Mouse (Mus musculus) cerebellum, adult 9-11 months (tissue): Measurements from ENCODE around the gene Tmem87a.
A peak's percentile ranks its signal among the peaks of the same experiment; 100 is the strongest.

Source experiments
- DNase-seq: peaks from one replicate; pipeline ENCODE4 v3.0.0; 2022

Tmem87a gene

GRCm38 (mm10) chr2:120403986-120404822, at the start of gene Tmem87a:
TSS of gene Tmem87a (minus strand) at chr2:120404113.
- DNase-seq, result peak; percentile 97

DNA sequence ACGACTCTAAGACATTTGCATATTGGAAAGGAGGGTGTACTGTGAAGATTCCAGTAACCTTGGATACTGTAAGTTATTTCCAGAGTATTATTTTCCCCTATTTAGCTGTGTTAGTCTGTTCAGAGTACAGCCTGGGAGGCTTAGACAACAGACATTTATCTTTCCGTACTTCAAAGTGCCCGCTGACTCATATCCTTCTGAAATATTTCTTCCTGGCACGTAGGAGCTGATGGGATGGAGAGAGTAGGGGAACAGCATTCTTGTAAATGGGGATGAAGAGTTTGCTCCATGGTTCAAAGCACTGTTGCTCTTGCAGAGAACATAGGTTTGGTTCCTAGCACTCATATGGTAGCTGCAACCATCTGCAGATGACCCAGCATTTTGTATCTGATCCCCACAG, 48.7 kb upstream of the Tmem87a start:
- DNase-seq, result no peak

DNA sequence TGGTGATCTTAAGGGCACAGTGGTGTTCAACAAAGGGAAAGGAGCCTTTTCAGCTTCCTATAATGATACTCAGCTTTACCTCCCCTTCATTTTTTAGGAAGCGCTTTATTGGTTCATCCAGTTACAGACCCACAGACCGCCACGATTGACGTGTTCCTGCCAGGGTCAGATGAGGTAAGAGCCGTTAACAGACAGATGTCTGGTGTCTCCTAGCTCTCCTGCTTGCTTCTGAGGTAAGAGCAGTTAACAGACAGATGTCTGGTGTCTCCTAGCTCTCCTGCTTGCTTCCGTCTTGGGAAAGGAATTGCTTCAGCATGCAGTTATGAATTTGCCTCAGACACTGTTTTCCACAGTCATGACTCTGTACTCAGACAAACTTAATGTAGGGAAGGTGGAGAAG, 46.8 kb upstream of the Tmem87a start:
- no peak for DNase-seq

- no peak for DNase-seq
Measured at GRCm38 (mm10) chr2:120447306-120447705, 43.4 kb upstream of the Tmem87a start.

- no peak for DNase-seq
Measured at GRCm38 (mm10) chr2:120446373-120446772, 42.5 kb upstream of the Tmem87a start.

- DNase-seq, result no peak
Measured at GRCm38 (mm10) chr2:120444486-120444885, 40.6 kb upstream of the Tmem87a start.

GRCm38 (mm10) chr2:120424386-120424785, 20.5 kb upstream of the Tmem87a start:
- DNase-seq, result no peak

GRCm38 (mm10) chr2:120414738-120415414, 11.0 kb upstream of the Tmem87a start:
- peak; percentile 74 for DNase-seq

- DNase-seq, result no peak
Measured at GRCm38 (mm10) chr2:120414113-120414512, 10.2 kb upstream of the Tmem87a start.

- no peak for DNase-seq
Measured at GRCm38 (mm10) chr2:120411096-120411628, 7.2 kb upstream of the Tmem87a start.

DNA sequence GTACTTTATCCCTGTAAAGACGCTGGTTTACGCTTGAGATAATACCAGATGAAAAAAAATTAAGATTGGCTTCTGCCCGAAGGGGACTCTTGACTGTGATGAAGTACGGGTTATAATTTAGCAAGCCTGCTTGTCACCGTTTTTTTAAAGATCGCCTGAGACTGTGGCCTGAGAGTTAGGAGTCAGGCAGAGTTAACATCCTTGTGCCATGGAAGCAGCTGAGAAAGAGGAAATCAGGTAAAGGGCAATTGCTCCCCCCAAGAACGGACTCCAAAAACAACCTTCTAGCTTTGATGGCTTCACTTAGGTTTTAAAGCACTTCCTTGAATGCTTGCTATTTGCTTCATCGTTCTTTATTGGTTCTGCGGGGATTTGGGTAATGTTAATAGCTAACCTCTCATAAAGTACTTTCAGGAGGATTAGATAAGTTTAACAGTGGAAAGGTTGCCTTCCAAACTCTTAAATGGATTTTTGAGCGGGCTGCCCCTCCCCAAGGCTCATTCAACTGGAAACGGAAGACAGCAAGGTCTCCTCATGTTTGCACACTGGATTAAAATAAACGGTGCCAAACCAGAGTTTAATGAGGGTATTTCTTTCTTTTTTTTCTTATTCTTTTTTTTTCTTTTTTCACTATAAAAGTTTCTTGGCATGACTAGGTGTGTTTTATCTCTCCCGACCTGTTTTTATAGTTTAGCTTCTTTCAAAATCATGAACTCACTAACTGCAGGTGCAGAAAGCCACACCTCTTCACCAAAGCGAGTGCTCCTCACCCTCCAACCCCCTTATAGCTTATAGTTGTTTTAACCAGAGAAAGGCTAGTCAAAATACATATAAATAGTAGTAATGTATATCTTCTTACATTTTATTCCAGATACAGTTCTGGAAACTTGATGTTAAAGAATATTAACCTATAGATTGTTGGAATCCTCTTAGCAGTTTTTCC, 1.2 kb upstream of the Tmem87a start:
- DNase-seq, result peak; percentile 26

DNA sequence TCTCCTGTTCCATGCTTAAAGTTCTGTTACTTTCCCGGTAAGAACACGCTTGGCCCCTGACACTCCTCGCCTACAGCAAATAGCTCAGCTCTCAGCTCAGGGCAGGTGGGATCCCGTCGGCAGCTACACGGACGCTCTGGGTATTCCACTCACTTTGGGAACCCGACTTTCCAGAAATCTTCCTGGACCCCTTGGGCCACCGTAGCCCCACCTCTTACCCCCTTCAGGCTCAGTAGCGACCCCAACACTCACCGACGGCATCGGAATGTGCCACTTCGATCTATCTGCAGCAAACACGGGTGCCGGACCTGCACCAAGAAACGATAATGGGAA, 294 bp downstream of the Tmem87a start, which contains the start of gene Ganc:
Ganc (plus strand) TSS at position 244 of the 333 bp plus-strand sequence.
- no peak for DNase-seq

DNA sequence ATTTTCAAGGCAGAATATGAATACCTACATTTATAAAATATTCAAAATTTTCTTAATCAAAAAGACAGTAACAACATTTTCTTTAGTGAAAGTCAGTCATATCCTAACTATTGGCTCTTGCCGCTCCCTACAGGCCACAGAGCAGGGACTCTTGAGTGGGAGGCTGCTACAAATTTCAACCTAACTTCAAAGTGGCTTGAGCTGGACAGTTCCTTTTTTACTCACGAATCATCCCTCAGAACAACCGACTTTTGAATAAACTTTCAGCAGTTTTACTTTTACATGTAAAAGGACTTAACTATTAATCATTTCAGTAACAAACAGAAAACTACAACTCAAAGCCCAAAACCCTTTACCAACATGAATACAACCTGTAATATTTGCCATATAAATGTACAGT, 1.1 kb downstream of the Tmem87a start:
- DNase-seq, result no peak

DNA sequence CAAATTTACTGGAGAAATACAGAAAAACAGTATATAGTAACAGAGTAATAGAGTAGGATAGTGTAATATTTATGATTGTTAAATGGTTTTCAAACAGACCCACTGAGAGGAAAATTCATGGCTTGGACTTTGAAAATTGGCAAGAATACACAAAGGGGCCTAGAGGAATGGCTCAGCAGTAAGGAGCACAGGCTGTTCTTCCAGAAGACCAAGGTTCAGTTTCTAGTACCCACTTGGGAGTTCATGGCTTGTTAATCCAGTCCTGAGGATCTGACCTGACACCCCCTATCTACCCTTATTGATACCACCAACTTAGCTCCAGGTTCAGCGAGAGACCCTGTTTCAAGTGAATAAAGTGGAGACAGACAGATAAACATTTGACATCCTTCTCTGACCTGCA, 6.0 kb downstream of the Tmem87a start:
- DNase-seq, result no peak

DNA sequence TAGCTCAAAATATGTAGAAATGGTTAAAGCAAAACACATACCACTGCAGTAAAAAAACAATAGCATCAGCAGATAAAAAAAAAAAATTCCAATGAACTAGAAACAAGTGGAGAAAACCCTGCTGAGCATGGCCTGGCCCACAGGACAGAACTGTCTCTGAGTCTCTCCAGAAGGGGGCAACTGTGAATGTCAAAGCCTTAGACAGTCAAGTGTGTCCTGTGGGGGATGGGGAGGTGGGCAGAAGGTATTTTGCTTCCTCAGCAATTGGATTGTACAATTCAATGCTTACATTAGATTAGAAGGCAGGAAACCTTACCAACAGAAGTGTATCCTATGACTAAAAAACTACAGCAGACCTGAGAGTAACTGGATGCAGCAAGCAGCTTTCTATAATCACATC, 11.5 kb downstream of the Tmem87a start:
- no peak for DNase-seq

DNA sequence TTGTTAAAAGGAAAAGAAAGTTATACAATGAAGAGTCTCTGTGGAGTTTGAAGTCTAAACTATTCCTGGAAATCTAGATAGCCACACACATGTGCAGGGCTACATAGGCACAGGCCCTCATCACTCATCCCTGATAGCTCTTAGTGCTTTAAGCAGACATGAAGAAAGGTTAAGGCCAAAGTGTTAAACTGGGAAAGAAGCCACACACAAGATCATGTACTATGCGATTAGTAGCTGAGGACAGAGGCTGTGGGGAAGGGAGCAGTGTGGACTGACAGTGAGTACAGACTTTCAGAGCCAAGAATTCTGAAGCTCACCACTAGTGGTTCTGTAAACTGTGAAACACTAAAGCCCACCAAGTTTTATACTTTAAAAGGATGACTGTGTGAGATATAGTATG, 13.0 kb downstream of the Tmem87a start:
- no peak for DNase-seq

- no peak for DNase-seq
Measured at GRCm38 (mm10) chr2:120389376-120389775, 14.5 kb downstream of the Tmem87a start.

DNA sequence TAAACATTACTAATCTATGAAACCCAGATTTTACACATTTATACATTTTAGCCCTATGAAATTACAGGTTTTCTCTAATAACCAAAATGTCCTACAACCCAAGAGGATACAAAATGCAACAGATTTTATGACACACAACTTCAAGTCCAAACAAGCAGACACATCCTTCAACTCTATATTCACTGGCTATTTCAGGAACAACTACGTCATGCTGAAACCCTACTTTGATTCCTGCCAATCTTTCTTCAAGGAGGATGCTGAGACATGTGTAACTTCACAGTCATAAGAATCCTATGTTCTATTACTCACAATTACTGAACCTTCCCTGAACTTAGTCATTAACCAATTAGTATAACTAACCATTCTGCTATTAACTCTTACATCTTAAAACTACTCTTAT, 16.6 kb downstream of the Tmem87a start:
- no peak for DNase-seq

DNA sequence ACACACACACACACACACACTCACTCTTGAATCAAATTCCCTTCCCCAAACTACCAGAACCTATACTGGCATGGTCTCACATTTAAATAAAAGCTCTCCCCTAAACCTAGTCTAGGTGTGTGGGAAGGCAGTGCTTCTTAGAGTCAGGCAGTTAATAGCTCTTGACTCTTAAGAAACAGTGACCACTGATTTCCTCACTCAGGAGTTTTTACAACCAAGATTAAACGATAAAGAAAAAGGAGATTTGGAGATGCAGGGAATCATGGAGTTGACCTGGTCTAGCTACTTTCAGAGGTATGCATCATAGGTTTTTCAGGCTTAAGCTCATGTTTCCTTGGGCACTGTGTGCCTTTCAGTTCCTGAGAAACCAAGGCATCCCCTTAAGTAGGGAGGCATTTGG, 17.6 kb downstream of the Tmem87a start:
- no peak for DNase-seq

DNA sequence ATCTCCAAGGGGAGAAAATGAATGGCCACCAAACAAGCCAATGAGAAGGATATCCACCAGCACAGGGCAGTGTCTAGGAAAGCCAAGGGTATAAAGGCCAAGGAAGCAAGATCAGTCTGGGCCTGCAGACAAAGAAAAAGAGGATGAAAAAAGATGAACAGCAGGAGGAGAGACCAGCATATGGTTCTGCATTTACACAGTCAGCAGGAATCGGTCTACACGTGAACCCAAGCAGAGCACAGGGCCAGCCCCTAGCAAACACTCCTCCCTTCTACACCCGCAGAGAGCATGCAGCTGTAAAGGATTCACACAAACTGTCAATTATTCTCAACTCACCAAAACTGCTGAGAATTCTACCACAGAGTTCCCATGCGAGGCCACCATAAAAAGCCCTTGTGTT, 30.1 kb downstream of the Tmem87a start:
- DNase-seq, result peak; percentile 37

DNA sequence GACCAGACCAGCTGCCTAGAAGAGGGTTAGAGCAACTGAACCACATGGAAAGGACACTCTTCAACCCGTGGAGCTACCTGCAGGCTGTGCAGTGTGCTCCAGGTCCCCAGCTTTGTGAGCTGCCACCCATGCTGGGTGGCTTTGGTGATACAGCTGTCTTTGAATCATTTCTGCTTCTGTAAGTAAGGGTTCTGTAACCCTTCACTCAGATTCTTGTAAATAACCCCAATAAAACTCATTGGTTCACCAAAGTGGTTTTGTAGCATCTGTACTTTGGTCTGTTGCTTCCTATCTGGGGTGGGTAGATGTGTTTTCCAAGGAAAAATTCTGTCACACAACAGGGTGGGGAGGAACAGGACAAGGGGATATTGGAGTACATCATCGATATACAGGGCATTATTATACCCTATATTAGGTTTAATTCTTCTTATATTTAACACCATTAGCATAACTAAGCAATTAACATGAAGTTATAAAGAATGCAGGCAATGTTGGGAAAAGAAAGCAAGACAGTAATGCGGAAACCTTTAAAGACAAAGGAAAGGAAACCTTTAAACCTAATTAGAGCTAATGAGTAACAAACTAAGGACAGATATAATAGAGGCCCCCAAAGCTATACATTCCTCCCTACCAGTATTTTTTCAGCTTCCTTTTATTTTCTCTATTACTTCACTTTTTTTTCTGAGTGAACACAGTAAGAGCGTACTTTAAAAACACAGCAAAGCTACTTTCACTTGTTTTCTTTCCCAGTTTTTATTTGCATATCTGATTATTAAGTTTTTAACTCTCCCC, 36.3 kb downstream of the Tmem87a start:
- no peak for DNase-seq

- no peak for DNase-seq
Measured at GRCm38 (mm10) chr2:120366501-120366900, 37.4 kb downstream of the Tmem87a start.
